Mouse (Mus musculus): ENCODE results near the gene Odf3b. TPM values are rescaled to one million over a fixed set of nuclear protein-coding genes. Genes with fewer than 3 reads are reported as not detected.
A peak's percentile ranks its signal among the peaks of the same experiment; 100 is the strongest.

Gene Odf3b
- total RNA-seq (2014; rRNA removed) = 2.2 and 10.7 TPM in 2 replicates
- 6.7 and 8.6 TPM in 2 replicates for polyA plus RNA-seq (2015; fragmentation: Nextera tagmentation; extraction: Ambion mirVana)

DNA sequence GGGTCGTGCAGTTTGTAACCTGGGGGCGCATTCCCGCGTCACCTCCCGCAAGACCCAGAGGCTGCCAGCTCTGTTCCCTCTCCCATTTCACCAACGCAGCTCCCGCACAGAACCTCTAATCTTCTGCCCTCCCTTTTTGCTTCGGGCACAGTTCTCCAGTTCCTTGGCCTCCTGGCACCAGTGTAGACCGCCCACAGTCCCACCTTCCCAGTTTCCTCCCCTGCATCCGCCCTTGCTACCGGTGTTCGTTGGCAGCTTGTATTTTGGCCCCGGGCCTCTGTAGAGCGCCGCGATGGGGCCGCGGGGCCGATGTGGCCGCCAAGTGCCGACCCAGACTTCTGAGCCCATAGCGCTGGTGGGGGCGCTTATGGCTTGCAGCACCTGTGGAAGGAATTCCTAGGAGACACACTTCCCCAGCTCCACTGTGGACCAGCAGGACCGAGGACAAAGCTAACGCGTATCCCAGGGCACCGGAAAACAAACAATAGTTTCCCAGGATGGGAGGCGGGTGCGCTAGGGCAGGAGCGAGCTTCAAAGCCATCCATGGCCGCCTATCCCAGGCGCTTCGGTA is at the start of gene Odf3b:
Odf3b (minus strand) TSS at position 452 of the 571 bp plus-strand sequence.
- Histone ChIP-seq H3K9me3 (ENCODE audit: low read length) (no peaks in the 10 kb centered on the region), H3K9ac (replicated peaks; ENCODE audit: low read length, poor library complexity, severe bottlenecking) (0 out of 2 replicates have a peak within 1 kb of the TSS, but pooled peaks have one; percentile 25), H3K4me1 (ENCODE audit: insufficient read depth, low read length) (peaks cover 16% of the 10 kb centered on the region), H3K27me3 (ENCODE audit: insufficient read depth, low read length) (peaks cover 32% of the 10 kb centered on the region), H3K4me2 (ENCODE audit: low read depth, low read length, poor library complexity, severe bottlenecking) (peak within 1 kb of the TSS; percentile 66), H3K27ac (ENCODE audit: low read depth, low read length) (no peak within 1 kb of the TSS), H3K36me3 (ENCODE audit: insufficient read depth, low read length) (no peaks in the 10 kb centered on the region), H3K4me3 (ENCODE audit: low read depth, low read length) (peak within 1 kb of the TSS; percentile 33)
- TF ChIP-seq CTCF (IDR thresholded peaks at IDR 0.05) = no peak
- DNase-seq (ENCODE audit: low spot score) (no peak), ATAC-seq (ENCODE audit: low FRiP score) (no peak)
- 1% methylated on average over 33 of the region's 33 CpGs for WGBS

DNA sequence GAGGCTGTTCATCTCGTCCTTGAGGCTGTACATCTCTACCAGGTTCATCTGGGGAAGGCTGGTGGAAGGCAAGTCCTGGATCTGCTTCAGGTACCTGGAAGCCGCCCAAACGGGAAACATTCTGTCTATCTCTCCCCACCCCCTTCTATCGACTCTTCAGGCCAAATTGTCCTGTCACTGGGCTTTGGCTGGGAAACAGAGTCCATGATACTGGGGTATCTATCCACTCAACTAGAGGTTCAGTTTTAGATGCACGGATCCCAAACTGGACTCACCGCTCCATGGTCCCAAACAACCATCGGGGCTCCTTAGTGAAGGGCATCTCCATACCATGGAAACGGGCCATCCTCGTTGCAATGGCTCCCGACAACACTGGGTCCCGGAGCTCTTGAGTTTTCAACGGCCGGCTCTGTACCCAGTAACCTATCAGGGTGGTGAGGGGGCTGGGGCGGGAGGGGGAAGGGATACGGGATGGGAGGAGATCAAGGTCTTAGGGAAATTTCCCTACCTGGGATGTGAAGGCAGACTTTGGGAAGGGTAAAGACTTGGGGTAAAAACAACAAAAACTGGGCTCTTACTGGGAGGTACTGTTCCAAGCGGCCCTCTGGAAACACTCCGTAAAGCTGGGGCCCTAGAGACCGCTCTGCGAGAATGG is 49.2 kb upstream of the Odf3b start:
- WGBS = 83% methylated on average over 19 of the region's 19 CpGs
- 0 out of 2 replicates have a peak, but pooled peaks cover 2% of the 10 kb centered on the region for H3K4me1 ChIP-seq (ENCODE audit: insufficient read depth, low read length)
- ATAC-seq (ENCODE audit: low FRiP score) (no peak), DNase-seq (ENCODE audit: low spot score) (no peak)
- peak overlapping the region; percentile 66 for H3K9ac ChIP-seq (replicated peaks; ENCODE audit: low read length, poor library complexity, severe bottlenecking)
- no peaks in the 10 kb centered on the region for H3K27me3 ChIP-seq (ENCODE audit: insufficient read depth, low read length)
- no peak for TF ChIP-seq CTCF (IDR thresholded peaks at IDR 0.05)
- peak overlapping the region; percentile 96 for H3K4me2 ChIP-seq (ENCODE audit: low read depth, low read length, poor library complexity, severe bottlenecking)
- H3K27ac ChIP-seq (ENCODE audit: low read depth, low read length) = no peak overlapping the region
- H3K9me3 ChIP-seq (ENCODE audit: low read length) = no peaks in the 10 kb centered on the region
- peak overlapping the region; percentile 76 for H3K4me3 ChIP-seq (ENCODE audit: low read depth, low read length)
- peaks cover 24% of the 10 kb centered on the region for H3K36me3 ChIP-seq (ENCODE audit: insufficient read depth, low read length)

DNA sequence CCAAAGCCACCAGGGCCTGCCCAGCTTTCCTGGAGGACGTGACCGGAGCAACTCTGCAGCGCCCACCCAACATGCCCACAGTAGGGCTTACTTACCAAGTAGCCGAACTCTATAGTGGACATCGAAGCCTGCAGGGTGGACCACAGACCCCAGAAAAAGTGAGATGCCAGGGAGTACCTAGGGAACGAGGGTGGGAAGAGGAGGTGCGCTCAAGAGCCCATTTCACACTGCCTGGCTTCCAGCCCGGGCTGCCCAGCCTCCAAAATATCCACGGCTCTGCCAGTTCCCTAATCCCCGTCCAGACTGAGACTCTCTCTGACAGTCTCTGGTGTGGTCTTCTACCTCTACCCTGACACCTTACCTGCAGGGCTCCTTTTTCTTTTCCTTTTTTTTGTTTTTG is 47.6 kb upstream of the Odf3b start:
- 87% methylated on average over 10 of the region's 10 CpGs for WGBS
- Histone ChIP-seq H3K9ac (replicated peaks; ENCODE audit: low read length, poor library complexity, severe bottlenecking) (no peak overlapping the region), H3K4me3 (ENCODE audit: low read depth, low read length) (no peak overlapping the region), H3K36me3 (ENCODE audit: insufficient read depth, low read length) (peaks cover 24% of the 10 kb centered on the region), H3K9me3 (ENCODE audit: low read length) (no peaks in the 10 kb centered on the region), H3K27ac (ENCODE audit: low read depth, low read length) (no peak overlapping the region), H3K4me1 (ENCODE audit: insufficient read depth, low read length) (0 out of 2 replicates have a peak, but pooled peaks cover under 1% of the 10 kb centered on the region), H3K27me3 (ENCODE audit: insufficient read depth, low read length) (no peaks in the 10 kb centered on the region), H3K4me2 (ENCODE audit: low read depth, low read length, poor library complexity, severe bottlenecking) (no peak overlapping the region)
- ATAC-seq (ENCODE audit: low FRiP score) (no peak), DNase-seq (ENCODE audit: low spot score) (no peak)
- TF ChIP-seq CTCF (IDR thresholded peaks at IDR 0.05) = no peak

DNA sequence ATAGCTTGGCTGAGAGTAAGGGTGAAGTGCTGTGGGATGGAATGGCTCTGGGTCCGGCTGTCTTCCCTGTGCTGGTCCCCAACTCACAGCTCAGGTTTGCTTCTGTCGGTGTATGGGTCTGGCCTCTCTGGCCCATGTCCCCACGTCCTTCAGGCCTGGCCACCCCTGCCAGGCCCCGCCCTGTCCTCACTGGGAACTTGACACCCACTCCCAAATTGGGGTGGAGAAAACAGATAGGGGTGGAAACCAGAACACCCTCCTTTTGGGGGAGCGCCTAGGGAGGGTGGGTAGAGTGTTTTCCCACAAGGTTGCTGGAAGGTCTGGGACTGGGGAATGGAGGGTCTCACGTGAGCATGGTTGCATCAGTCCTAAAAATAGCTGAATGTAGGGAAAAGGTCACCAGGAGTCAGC is 46.6 kb upstream of the Odf3b start, which contains the start of gene Cpt1b:
Cpt1b (minus strand) TSS at position 153 of the 411 bp plus-strand sequence.
- Histone ChIP-seq H3K4me3 (ENCODE audit: low read depth, low read length) (no peak within 1 kb of the TSS), H3K9me3 (ENCODE audit: low read length) (no peaks in the 10 kb centered on the region), H3K4me1 (ENCODE audit: insufficient read depth, low read length) (no peaks in the 10 kb centered on the region), H3K4me2 (ENCODE audit: low read depth, low read length, poor library complexity, severe bottlenecking) (no peak within 1 kb of the TSS), H3K27ac (ENCODE audit: low read depth, low read length) (no peak within 1 kb of the TSS), H3K9ac (replicated peaks; ENCODE audit: low read length, poor library complexity, severe bottlenecking) (no peak within 1 kb of the TSS), H3K36me3 (ENCODE audit: insufficient read depth, low read length) (peaks cover 24% of the 10 kb centered on the region), H3K27me3 (ENCODE audit: insufficient read depth, low read length) (no peaks in the 10 kb centered on the region)
- no peak for TF ChIP-seq CTCF (IDR thresholded peaks at IDR 0.05)
- DNase-seq (ENCODE audit: low spot score) = no peak
- WGBS = 40% methylated on average over 6 of the region's 6 CpGs
- ATAC-seq (ENCODE audit: low FRiP score) = no peak

DNA sequence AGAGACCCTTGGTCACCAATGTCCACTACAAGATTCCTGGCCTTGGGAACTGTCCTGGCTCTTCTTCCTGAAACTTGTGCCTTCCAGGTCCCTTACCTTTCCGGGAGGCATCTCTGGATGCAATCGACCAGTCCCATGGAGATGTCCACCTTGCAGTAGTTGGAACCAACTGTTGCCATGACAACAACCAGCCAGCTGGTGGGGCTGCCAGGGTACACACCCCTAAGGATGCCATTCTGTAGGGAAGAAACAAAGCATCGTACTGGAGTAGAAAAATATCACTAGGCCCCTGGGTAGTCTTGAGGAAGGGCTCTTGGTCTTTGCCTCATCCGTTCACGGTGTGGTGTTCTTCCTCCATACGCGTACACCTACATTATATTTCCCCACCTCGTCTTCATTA is 45.5 kb upstream of the Odf3b start:
- Histone ChIP-seq H3K36me3 (ENCODE audit: insufficient read depth, low read length) (peaks cover 27% of the 10 kb centered on the region), H3K27ac (ENCODE audit: low read depth, low read length) (no peak overlapping the region), H3K4me1 (ENCODE audit: insufficient read depth, low read length) (no peaks in the 10 kb centered on the region), H3K9ac (replicated peaks; ENCODE audit: low read length, poor library complexity, severe bottlenecking) (no peak overlapping the region), H3K4me3 (ENCODE audit: low read depth, low read length) (no peak overlapping the region), H3K9me3 (ENCODE audit: low read length) (no peaks in the 10 kb centered on the region), H3K27me3 (ENCODE audit: insufficient read depth, low read length) (no peaks in the 10 kb centered on the region), H3K4me2 (ENCODE audit: low read depth, low read length, poor library complexity, severe bottlenecking) (no peak overlapping the region)
- DNase-seq (ENCODE audit: low spot score) (no peak), ATAC-seq (ENCODE audit: low FRiP score) (no peak)
- WGBS = 82% methylated on average over 8 of the region's 8 CpGs
- TF ChIP-seq CTCF (IDR thresholded peaks at IDR 0.05) = no peak

DNA sequence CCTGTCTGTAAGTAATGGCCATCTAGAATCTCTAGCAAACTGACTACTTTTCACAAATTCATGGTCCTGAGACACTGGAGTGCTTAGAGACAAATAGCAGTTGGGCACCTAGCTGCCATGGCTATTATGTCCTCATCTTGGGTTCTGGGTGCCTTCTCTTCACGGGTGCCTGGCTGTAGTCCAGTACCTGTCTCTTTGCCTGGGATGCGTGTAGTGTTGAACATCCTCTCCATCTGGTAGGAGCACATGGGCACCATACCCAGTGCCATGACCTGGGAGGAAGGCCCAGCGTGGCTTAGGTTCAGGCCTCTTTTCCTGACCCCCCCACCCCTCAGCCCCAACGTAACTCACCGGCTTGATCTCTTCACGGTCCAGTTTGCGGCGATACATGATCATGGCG is 42.9 kb upstream of the Odf3b start:
- WGBS = 91% methylated on average over 9 of the region's 9 CpGs
- Histone ChIP-seq H3K4me3 (ENCODE audit: low read depth, low read length) (no peak overlapping the region), H3K36me3 (ENCODE audit: insufficient read depth, low read length) (peaks cover 42% of the 10 kb centered on the region), H3K27me3 (ENCODE audit: insufficient read depth, low read length) (no peaks in the 10 kb centered on the region), H3K27ac (ENCODE audit: low read depth, low read length) (no peak overlapping the region), H3K9me3 (ENCODE audit: low read length) (no peaks in the 10 kb centered on the region), H3K9ac (replicated peaks; ENCODE audit: low read length, poor library complexity, severe bottlenecking) (no peak overlapping the region), H3K4me1 (ENCODE audit: insufficient read depth, low read length) (no peaks in the 10 kb centered on the region), H3K4me2 (ENCODE audit: low read depth, low read length, poor library complexity, severe bottlenecking) (no peak overlapping the region)
- no peak for ATAC-seq (ENCODE audit: low FRiP score)
- TF ChIP-seq CTCF (IDR thresholded peaks at IDR 0.05) = no peak
- no peak for DNase-seq (ENCODE audit: low spot score)
